Mouse (Mus musculus): ENCODE data around the gene Tnfaip8l2. TPM values are rescaled to one million over a fixed set of nuclear protein-coding genes. Genes with fewer than 3 reads are reported as not detected.

The Tnfaip8l2 gene
- 100 to 1,000 TPM; 214 to 231 TPM for polyA plus RNA-seq (2017; shearing (Covaris generic))

DNA sequence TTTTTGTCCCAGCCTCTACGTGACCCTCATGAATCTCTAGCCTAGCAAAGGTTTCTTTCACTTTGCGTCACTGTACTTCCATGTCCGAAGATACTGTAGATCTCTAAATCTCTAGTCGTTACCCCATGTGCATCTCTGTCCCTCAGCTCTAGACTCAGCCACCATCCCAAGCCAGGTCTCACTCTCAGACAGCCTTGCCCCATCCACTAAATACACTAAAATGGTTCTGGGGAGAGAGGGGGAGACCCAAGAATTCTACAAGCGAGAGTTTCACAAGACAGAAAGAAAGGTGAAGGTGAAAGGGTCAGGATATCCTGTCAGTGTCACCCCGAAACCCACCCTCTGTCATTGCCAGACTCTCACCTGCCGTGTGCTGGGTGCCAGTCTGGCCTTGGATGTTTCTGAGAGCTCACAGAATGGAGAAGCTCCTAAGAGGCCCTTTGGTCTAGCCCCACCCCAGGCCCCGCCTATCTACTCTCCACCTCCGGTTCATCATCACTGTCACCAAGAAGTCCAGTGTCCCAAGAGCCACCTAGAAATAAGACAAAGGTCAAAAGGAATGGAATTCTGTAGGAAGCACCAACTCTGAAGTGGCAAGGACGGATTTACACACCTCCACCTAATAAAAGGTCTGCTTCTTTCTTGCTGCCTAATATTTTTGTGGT is at the start of gene Tnfaip8l2:
Gene Tnfaip8l2 (minus strand): TSS at position 409 of the 665 bp plus-strand sequence.

GRCm38 (mm10) chr3:95159987-95160963 is 18.1 kb upstream of the Tnfaip8l2 start, which contains the start of gene Sema6c:
Gene Sema6c (plus strand): TSS chr3:95160457.

DNA sequence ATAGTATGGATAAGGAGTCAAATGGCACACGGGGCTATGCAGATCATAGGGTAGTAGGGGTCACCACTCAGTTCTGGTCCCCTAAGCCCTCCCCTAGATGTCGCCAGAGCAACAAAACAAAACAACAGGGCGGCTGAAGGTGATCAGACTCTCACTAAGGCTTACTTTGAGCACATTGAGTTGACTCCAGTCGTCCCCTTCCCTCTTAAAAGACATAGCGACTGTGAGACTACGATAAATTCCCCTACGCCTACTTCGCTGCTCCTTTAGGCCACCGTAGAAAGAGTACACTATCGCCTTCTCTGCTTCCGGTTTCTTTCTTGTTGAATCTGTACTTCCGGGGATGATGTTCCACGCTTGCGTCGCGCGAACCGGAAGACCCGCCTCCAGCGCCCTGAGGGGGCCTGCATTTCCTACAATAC is 8.5 kb downstream of the Tnfaip8l2 start, which contains the start of the genes Scnm1 and Lysmd1:
Gene Scnm1 (minus strand): TSS at position 332 of the 422 bp plus-strand sequence.
Gene Lysmd1 (plus strand): TSS at position 409 of the 422 bp plus-strand sequence.

GRCm38 (mm10) chr3:95124246-95124645 is 17.9 kb downstream of the Tnfaip8l2 start, which contains the start of gene Tmod4:
Gene Tmod4 (plus strand): TSS chr3:95124476.

GRCm38 (mm10) chr3:95110911-95111726 is 31.0 kb downstream of the Tnfaip8l2 start, which contains the start of gene Vps72:
Gene Vps72 (plus strand): TSS chr3:95111022.

DNA sequence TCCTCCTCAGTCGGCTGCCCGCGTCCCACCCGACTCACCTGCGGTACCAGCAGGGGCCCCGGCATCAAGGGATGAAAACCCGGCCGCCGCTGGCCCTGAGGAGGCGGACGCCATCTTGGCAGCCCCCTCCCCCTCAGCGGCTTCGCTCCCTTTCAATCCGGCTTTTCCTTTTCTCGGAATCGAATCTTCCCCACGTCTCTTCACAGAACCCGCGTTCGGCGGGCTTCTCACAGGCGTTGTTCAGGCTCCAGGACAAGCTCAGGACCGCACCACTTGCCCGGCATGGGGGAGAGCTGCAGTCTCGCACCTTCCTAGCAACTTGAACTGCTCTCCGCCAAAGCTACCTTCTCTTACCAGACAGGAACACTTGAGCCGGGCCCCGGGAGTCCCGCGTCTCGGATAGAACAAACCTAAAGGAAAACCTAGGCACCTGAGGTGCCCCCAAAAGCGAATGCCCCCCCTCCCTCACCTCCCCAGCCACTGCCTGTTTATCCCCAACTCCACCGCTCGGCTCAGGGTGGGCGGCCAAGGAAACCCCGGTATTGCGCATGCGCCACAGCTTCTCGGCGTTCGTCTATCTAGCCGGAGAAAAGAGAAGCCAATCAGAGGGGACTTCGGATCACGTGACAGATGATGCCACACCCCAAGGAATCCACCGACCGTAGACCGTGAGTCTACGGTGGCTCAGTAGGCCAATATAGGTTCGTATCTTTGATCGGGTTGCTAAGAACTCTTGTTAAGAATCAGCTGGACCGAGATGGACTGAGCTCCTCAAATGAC is 35.6 kb downstream of the Tnfaip8l2 start, which contains the start of gene Pip5k1a:
Gene Pip5k1a (minus strand): TSS at position 593 of the 780 bp plus-strand sequence.

Other genes with a start within 250 kb of the Tnfaip8l2 start
- 1 to 10 TPM; 3.9 to 4.6 TPM for gene Selenbp1, start 209.3 kb downstream of the Tnfaip8l2 start, polyA plus RNA-seq (2017; shearing (Covaris generic))
- gene Rfx5, start 188.3 kb downstream of the Tnfaip8l2 start, polyA plus RNA-seq (2017; shearing (Covaris generic)) = 10 to 100 TPM; 26.0 to 29.1 TPM
- gene Pi4kb, start 167.6 kb downstream of the Tnfaip8l2 start, polyA plus RNA-seq (2017; shearing (Covaris generic)) = 10 to 100 TPM; 13.5 to 17.2 TPM
- 10 to 100 TPM; 53.2 TPM for gene Zfp687, start 126.9 kb downstream of the Tnfaip8l2 start, polyA plus RNA-seq (2017; shearing (Covaris generic))
- 100 to 1,000 TPM; 277 to 291 TPM for gene Psmd4, start 99.7 kb downstream of the Tnfaip8l2 start, polyA plus RNA-seq (2017; shearing (Covaris generic))
- 10 to 100 TPM; 24.4 to 30.3 TPM for gene Pip5k1a, start 35.4 kb downstream of the Tnfaip8l2 start, polyA plus RNA-seq (2017; shearing (Covaris generic))
- 100 to 1,000 TPM; 113 to 128 TPM for gene Vps72, start 31.3 kb downstream of the Tnfaip8l2 start, polyA plus RNA-seq (2017; shearing (Covaris generic))
- 1 to 10 TPM; 2.7 to 6.6 TPM for gene Tmod4, start 17.9 kb downstream of the Tnfaip8l2 start, polyA plus RNA-seq (2017; shearing (Covaris generic))
- 100 to 1,000 TPM in 1 of 2 experiments, 10 to 100 TPM in 1; 67.0 to 102 TPM for gene Scnm1, start 8.3 kb downstream of the Tnfaip8l2 start, polyA plus RNA-seq (2017; shearing (Covaris generic))
- 10 to 100 TPM; 23.0 to 27.7 TPM for gene Lysmd1, start 8.3 kb downstream of the Tnfaip8l2 start, polyA plus RNA-seq (2017; shearing (Covaris generic))
- gene Sema6c, start 18.1 kb upstream of the Tnfaip8l2 start, polyA plus RNA-seq (2017; shearing (Covaris generic)) = 1 to 10 TPM in 1 of 2 experiments, under 1 TPM in 1; 0.65 to 2.3 TPM
- 10 to 100 TPM; 22.9 to 29.6 TPM for gene Gabpb2, start 75.6 kb upstream of the Tnfaip8l2 start, polyA plus RNA-seq (2017; shearing (Covaris generic))
- 100 to 1,000 TPM; 332 to 495 TPM for gene Cdc42se1, start 86.4 kb upstream of the Tnfaip8l2 start, polyA plus RNA-seq (2017; shearing (Covaris generic))
- gene Mllt11, start 89.8 kb upstream of the Tnfaip8l2 start, polyA plus RNA-seq (2017; shearing (Covaris generic)) = 10 to 100 TPM in 1 of 2 experiments, 1 to 10 TPM in 1; 4.8 to 10.1 TPM
- gene Gm128, start 99.2 kb upstream of the Tnfaip8l2 start, polyA plus RNA-seq (2017; shearing (Covaris generic)) = 1 to 10 TPM in 1 of 2 experiments, under 1 TPM in 1; 0.71 to 2.3 TPM
- under 1 TPM; 0.20 to 0.34 TPM for gene Bnipl, start 108.8 kb upstream of the Tnfaip8l2 start, polyA plus RNA-seq (2017; shearing (Covaris generic))
- gene Mindy1, start 139.0 kb upstream of the Tnfaip8l2 start, polyA plus RNA-seq (2017; shearing (Covaris generic)) = 10 to 100 TPM; 24.4 to 31.9 TPM
- 1 to 10 TPM; 6.1 to 6.3 TPM for gene Prune1, start 139.7 kb upstream of the Tnfaip8l2 start, polyA plus RNA-seq (2017; shearing (Covaris generic))
- 1 to 10 TPM in 1 of 2 experiments, under 1 TPM in 1; 0.53 to 2.8 TPM for gene Anxa9, start 164.8 kb upstream of the Tnfaip8l2 start, polyA plus RNA-seq (2017; shearing (Covaris generic))
- gene Cers2, start 172.4 kb upstream of the Tnfaip8l2 start, polyA plus RNA-seq (2017; shearing (Covaris generic)) = 100 to 1,000 TPM; 222 to 295 TPM
- 10 to 100 TPM; 27.5 to 32.4 TPM for gene Setdb1, start 214.8 kb upstream of the Tnfaip8l2 start, polyA plus RNA-seq (2017; shearing (Covaris generic))